Mouse (Mus musculus) c-Kit-positive CD71-positive TER-119-negative erythroid progenitor cells, embryonic 14.5 days (primary cell): ENCODE measurements around the gene Slc25a38.

Source experiments
- DNase-seq: peaks from one replicate; pipeline ENCODE4 v3.0.0-alpha.2; 2013; ENCODE audit warnings: low read depth

Gene Slc25a38

GRCm38 (mm10) chr9:120110211-120111018, at the start of gene Slc25a38:
TSS of gene Slc25a38 (plus strand) at chr9:120110374.
- peak; percentile 92 for DNase-seq

GRCm38 (mm10) chr9:120064317-120064716, 45.9 kb upstream of the Slc25a38 start:
- DNase-seq: no peak

- DNase-seq: no peak
Measured at GRCm38 (mm10) chr9:120067609-120068008, 42.6 kb upstream of the Slc25a38 start.

- no peak for DNase-seq
Measured at GRCm38 (mm10) chr9:120068047-120068446, 42.1 kb upstream of the Slc25a38 start.

DNA sequence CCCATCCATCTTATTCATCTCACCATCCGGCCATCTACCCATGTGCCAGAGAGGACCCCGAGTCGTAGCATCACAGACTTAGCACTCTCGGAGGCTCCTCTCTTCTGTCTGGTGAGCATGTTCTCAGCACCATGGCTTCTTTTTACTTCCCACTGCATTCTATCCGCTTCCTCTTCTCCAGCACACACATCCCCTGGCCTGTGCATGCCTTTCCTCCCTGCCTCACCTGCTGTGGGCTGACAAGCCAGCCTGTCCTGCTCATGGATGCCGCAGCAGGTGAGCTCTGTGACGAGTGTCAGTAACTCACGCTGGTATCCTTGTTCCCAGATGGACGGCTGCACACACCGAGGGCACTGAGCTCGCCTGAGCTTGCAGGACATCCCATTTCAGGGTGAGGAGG, 40.4 kb upstream of the Slc25a38 start, which contains the start of gene Cx3cr1:
Gene Cx3cr1, minus strand, starts transcription at position 101 of the 400 bp plus-strand sequence.
- DNase-seq: no peak

DNA sequence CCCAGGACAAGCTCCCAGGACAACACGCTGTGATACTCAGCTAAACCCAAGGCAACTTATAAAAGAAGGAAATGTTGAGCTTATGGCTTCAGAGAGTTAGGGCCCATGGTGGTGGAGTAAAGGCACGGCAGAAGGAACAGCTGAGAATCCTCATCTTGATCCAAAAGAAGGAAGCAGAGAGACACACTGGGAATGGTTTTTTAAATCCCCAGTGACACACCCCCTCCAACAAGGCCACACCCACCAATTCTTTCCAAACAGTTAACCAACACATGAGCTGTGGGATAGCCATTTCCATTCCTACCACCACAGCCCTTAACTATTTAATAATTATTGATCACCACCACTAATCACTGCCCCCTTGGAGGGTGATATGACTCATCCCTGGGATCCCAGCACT, 38.9 kb upstream of the Slc25a38 start:
- DNase-seq: no peak

GRCm38 (mm10) chr9:120073169-120073568, 37.0 kb upstream of the Slc25a38 start:
- peak; percentile 46 for DNase-seq

GRCm38 (mm10) chr9:120074516-120074915, 35.7 kb upstream of the Slc25a38 start:
- DNase-seq: no peak

- DNase-seq: no peak
Measured at GRCm38 (mm10) chr9:120078241-120078640, 31.9 kb upstream of the Slc25a38 start.

DNA sequence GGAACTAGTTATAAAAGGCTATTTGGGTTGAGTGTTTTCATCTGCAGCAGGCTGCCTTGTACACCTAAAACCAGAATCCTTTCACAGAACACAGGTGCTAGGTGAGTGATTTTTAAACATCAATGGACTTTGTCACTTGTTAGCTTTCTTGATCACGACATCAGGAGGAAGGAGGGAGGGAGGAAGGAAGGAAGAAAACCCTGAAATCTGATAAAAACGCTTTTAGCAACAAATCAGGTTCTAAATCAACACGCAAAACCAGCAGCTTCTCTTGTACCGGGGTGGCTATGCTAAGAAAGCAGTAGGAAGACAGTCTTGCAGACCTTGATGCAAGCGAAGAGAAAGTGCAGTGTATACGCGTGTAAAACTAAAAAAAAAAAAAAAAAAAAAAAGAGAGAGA, 30.3 kb upstream of the Slc25a38 start:
- DNase-seq: no peak

DNA sequence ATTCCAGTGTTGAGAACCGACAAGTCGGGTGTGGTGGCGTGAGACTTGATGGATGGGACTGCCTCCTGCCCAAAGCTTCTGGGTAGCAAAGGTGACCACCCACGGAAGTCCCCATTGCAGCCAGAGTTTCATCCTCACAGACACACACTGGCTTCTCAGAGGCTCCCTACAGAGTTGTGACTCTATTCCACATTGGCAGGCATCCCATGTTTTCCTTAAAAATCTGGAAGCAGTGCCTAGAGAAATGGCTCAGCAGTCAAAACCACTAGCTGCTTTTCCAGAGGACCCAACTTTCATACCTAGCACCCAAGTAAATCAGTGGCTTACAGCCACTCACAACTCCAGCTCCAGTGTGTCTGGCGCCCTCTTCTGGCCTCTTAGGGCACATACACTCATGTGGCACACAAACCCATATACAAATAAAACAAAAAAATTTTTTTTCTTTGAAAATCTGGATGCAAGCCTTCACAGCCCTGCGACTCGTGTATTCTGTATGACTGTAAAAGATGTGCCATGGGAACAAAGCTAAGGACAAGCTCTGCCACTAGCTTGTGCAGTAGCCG, 29.5 kb upstream of the Slc25a38 start:
- DNase-seq: no peak

DNA sequence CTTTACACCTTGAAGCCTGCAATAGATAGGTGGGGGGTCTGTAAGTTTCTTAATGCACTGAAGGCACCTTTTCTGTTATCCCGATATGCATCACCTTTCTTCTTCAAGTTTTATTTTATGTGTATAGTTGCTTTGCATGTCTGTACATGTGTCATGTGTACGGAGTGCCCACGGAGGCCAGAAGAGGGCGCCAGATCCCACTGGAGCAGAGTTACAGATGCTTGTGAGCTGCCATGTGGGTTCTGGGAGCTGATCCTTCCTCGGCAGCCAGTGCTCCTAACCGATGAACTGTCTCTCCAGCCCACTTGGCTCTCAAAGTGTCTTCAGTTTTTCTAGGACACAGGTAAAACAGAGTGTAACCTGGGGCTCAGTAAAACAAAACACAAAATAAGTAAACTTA, 28.9 kb upstream of the Slc25a38 start:
- peak; percentile 16 for DNase-seq

- no peak for DNase-seq
Measured at GRCm38 (mm10) chr9:120081967-120082366, 28.2 kb upstream of the Slc25a38 start.

DNA sequence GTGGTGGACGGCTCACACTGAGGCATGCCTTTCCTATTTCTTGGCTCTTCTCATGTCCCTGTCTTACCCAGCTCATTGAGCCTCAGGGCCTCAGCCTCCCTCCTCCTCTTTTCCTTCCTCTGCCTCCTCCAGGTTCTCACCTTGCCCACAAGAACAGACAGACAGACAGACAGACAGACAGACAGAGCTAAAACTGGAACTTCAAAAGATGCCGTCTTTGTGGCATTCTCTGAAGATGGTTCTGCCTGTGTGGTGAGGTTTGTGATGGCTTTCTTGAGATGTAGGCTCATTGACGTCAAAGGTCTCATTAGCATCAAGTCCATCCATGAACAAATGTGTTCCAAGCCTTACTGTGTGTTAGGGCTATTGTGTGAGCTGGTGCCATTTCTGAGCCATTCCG, 27.5 kb upstream of the Slc25a38 start:
- DNase-seq: no peak

- no peak for DNase-seq
Measured at GRCm38 (mm10) chr9:120083158-120083894, 26.8 kb upstream of the Slc25a38 start.

- DNase-seq: no peak
Measured at GRCm38 (mm10) chr9:120084406-120084805, 25.8 kb upstream of the Slc25a38 start.

DNA sequence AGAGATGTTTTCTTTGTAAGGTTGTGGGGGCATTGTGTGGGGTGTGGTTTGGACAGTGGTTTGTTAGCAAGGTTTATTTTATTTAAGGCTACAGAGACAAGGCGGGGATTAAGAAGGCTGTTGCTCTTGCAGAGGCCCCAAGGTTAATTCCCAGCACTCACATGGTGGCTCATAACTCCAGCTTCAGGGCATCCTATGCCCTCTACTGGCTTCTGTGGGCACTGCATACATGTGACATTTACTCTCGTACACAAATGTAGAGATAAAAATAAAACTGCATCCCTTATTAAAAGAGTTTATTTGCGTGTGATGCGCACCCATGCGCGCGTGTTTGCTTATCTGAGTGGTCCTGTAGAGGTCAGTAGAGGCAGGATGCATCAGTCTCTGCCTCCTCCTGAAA, 21.0 kb upstream of the Slc25a38 start:
- no peak for DNase-seq

DNA sequence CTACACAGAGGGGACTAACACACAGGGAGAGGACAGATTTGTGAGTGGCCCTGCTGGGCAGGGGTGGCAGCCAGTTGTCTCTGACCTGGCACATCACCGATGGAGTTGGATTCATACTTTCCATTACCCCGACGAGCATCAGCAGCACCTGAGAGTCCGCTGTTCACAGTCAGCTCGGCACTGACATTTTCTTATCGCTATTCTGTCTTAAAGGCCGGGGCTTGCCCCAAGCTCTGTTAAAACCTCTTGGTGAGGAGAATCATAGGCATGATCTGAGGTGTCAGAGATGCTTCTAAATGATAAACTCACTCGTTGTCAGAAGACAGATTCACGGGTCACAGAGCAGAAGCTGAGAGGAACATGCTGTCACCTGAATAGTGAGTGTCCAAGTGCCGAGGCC, 19.1 kb upstream of the Slc25a38 start:
- no peak for DNase-seq

DNA sequence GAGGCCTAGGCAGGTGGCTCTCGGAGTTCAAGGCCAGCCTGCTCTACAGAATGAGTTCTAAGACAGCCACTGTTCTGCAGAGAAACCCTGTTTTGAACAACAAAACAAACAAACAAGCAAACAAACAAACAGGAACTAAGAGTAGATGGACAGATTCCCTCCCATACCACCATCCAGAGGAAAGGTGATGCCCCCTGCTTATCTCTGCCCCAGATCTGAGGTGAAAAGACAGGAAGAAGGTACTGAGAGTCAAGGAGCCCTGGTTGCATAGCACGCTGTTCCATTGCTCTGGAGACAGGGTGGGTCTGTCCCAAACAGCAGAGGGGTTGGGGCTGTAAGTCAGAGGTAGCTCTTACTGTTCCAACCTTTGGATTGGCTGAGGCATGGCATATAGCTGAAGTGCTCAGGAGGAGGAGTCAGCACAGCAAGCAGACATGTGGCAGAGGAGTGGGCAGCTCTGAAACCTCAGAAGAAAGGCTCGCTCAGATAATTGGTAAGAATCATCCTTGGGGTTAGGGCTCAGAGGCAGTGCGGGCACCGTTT, 18.4 kb upstream of the Slc25a38 start, which contains the start of gene Ccr8:
Gene Ccr8, plus strand, starts transcription at position 419 of the 543 bp plus-strand sequence.
- DNase-seq: no peak

GRCm38 (mm10) chr9:120093701-120094100, 16.5 kb upstream of the Slc25a38 start:
- no peak for DNase-seq

DNA sequence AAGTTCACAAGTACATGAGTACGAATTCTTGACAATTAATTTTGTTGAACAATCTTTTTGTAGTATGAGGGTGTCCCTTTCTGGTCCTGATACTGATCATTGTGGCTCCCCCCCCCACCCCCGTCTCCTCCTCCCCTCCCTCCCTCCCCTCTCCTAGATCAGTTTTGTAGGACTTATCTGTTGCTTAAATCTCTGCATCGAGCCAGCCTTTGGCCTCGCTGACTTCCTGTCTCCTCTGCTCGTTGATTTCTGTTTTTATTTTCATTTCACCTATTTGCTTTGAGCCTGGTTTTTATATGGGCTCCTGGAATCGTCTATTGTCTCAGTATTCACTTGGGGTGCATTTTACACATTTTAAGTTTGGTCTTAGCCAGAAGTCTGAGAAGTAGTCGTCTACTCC, 14.3 kb upstream of the Slc25a38 start:
- no peak for DNase-seq

- DNase-seq: no peak
Measured at GRCm38 (mm10) chr9:120098682-120099081, 11.5 kb upstream of the Slc25a38 start.

DNA sequence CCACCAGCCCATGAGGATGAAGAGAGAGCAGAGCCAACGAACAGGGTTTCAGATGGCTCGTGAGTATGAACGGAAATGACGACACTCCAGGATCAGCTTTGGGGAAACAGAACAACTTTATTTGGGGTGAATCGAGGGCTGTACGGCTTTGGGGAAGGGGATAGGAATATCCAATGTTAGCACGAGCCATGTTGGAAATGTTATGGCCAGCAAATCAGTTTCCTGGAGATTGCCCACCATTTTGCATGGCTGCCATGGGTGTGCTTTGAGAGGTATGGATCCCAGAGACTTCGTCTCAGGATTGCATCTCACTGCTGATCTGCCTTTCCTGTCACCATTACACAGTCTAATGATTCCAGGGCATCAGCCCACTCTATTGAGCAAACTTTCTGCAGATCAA, 10.9 kb upstream of the Slc25a38 start:
- no peak for DNase-seq
